Mouse (Mus musculus) bone marrow, adult 2 months (tissue): Measurements from ENCODE around the gene Atm.

Experiments
- CTCF ChIP-seq: fragments of 200-500 bp; IDR thresholded peaks from 2 replicates; pipeline ENCODE4 v1.5.1; 2011; ENCODE audit warnings: low read length, control low read depth; ENCODE audit not compliant: control insufficient read depth, insufficient read depth
- POLR2A ChIP-seq: fragments of 200-500 bp; IDR thresholded peaks from 2 replicates; pipeline ENCODE4 v1.6.1; 2011; ENCODE audit warnings: low read depth, mild to moderate bottlenecking, control low read depth, low read length, borderline replicate concordance; ENCODE audit not compliant: control insufficient read depth

DNA sequence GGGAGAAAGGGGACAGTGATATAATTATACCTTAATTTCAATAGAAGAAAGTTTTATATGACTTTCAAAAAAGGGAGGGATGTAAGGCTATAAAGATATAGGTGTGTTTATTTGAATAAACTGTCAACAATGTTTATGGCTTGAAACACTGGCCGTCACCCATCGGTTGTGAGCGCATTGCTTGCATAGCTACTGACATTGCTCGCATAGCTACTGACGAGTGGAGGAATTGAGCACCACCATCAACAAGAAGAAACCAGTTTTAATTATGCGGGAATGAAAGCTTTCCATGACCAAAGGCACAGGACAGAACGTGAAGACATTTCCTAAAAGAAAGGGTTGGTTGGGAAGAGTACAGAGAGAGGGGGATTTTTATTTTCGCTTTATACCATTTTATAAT lies 135.4 kb downstream of the Atm start:
- TF ChIP-seq POLR2A, result no peak
- TF ChIP-seq CTCF, result no peak
